Mouse (Mus musculus) inflammation-experienced regulatory T-cells, adult 6 months (primary cell): ENCODE measurements around the gene 4930513O06Rik. TPM values are rescaled to one million over a fixed set of nuclear protein-coding genes. Genes with fewer than 3 reads are reported as not detected.

Experiments
- ATAC-seq: one replicate; pipeline ENCODE4 v1.8.0; 2017
- polyA plus RNA-seq, 3 experiments: library from polyadenylated mRNA; unstranded; fragments of 100-300 nt; shearing (Covaris generic); gene quantifications; one replicate each; pipeline ENCODE4 v1.2.1; 2017

The 4930513O06Rik gene
- not detected for polyA plus RNA-seq

- ATAC-seq: no peak
Measured at GRCm38 (mm10) chrX:139085943-139086342, at the start of gene 4930513O06Rik. 4930513O06Rik (plus strand) TSS chrX:139086243.

GRCm38 (mm10) chrX:139037666-139038065 is 48.4 kb upstream of the 4930513O06Rik start:
- ATAC-seq: no peak

- ATAC-seq: no peak
Measured at GRCm38 (mm10) chrX:139039314-139039713, 46.7 kb upstream of the 4930513O06Rik start.

- ATAC-seq: no peak
Measured at GRCm38 (mm10) chrX:139041148-139041547, 44.9 kb upstream of the 4930513O06Rik start.

GRCm38 (mm10) chrX:139051976-139052375 is 34.1 kb upstream of the 4930513O06Rik start:
- ATAC-seq: no peak

- no peak for ATAC-seq
Measured at GRCm38 (mm10) chrX:139053149-139053548, 32.9 kb upstream of the 4930513O06Rik start.

- ATAC-seq: no peak
Measured at GRCm38 (mm10) chrX:139064078-139064477, 22.0 kb upstream of the 4930513O06Rik start.

- ATAC-seq: no peak
Measured at GRCm38 (mm10) chrX:139078493-139078892, 7.5 kb upstream of the 4930513O06Rik start.

GRCm38 (mm10) chrX:139085077-139085476 is 966 bp upstream of the 4930513O06Rik start, which contains the start of gene Serpina7:
Serpina7 (minus strand) TSS chrX:139085236.
- ATAC-seq: no peak

- ATAC-seq: no peak
Measured at GRCm38 (mm10) chrX:139097197-139097596, 11.2 kb downstream of the 4930513O06Rik start.

- ATAC-seq: no peak
Measured at GRCm38 (mm10) chrX:139134031-139134430, 48.0 kb downstream of the 4930513O06Rik start.

Other genes starting within 250 kb of the 4930513O06Rik start
- not detected for gene Nrk, start 171.8 kb upstream of the 4930513O06Rik start, polyA plus RNA-seq
- gene Serpina7, start 1.0 kb upstream of the 4930513O06Rik start, polyA plus RNA-seq: not detected
- not detected for gene 4933428M09Rik, start 93.0 kb downstream of the 4930513O06Rik start, polyA plus RNA-seq
- not detected for gene Mum1l1, start 123.8 kb downstream of the 4930513O06Rik start, polyA plus RNA-seq
- not detected for gene Trap1a, start 247.4 kb downstream of the 4930513O06Rik start, polyA plus RNA-seq